Mouse (Mus musculus) hindbrain, embryonic 12.5 days (tissue): ENCODE measurements at regions not wholly inside any gene's neighbourhood (a gene's known extent, or its start where the extent isn't known, plus 50 kb on each side); places are given as distances from the start of the nearest gene placed in this dataset.

ENCODE experiments used
- ATAC-seq: fragments of 200-750 bp; cut with Nextera tagmentation; 2 replicates; pipeline ENCODE4 v1.8.0; 2017; ENCODE audit warnings: moderate TSS enrichment; ENCODE audit not compliant: low FRiP score
- H3K27ac ChIP-seq: fragments of 300-500 bp; sonication (generic); 2 replicates; pipeline ENCODE4 v1.5.1; 2016; ENCODE audit warnings: mild to moderate bottlenecking
- H3K27me3 ChIP-seq: fragments of 300-500 bp; sonication (generic); 2 replicates; pipeline ENCODE4 v1.6.1; 2016; ENCODE audit warnings: mild to moderate bottlenecking
- H3K36me3 ChIP-seq: fragments of 300-500 bp; sonication (generic); 2 replicates; pipeline ENCODE4 v1.6.1; 2016; ENCODE audit warnings: mild to moderate bottlenecking
- H3K4me1 ChIP-seq: fragments of 300-500 bp; sonication (generic); 2 replicates; pipeline ENCODE4 v1.6.1; 2016
- H3K4me2 ChIP-seq: fragments of 300-500 bp; sonication (generic); replicated peaks from 2 replicates; pipeline ENCODE4 v1.6.1; 2016; ENCODE audit warnings: mild to moderate bottlenecking
- H3K4me3 ChIP-seq: fragments of 300-500 bp; sonication (generic); 2 replicates; pipeline ENCODE4 v1.5.1; 2016; ENCODE audit warnings: mild to moderate bottlenecking
- H3K9ac ChIP-seq: fragments of 300-500 bp; sonication (generic); 2 replicates; pipeline ENCODE4 v1.6.1; 2016; ENCODE audit warnings: mild to moderate bottlenecking, moderate library complexity
- H3K9me3 ChIP-seq: fragments of 300-500 bp; sonication (generic); replicated peaks from 2 replicates; pipeline ENCODE4 v1.6.1; 2016; ENCODE audit warnings: mild to moderate bottlenecking
- WGBS: fragments of 180-500 bp; shearing (Covaris S2); methylation state at CpG from one replicate; pipeline ENCODE4 v1.1.7; 2016; 5-methylcytosine and 5-hydroxymethylcytosine counted together

DNA sequence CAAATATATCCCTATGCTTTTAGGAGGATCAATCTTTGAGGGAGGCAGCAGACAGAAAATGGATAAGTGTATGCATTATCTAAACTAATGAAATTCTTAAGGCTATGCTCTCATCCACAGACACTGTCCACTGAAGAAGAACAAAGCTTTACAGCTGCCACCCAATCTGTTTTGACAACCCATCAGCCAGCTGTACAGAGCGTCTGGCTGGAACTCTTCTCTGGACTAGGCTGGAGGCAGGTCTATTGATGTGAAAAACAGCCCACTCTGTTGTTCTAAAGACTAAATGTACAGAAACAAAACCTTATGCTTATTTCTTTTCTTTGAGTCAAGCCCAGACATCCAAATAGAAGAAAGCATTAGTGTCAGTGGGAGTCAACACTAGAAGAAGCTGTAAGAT is 58.7 kb upstream of the Col1a2 start:
- H3K36me3 ChIP-seq = no peaks in the 10 kb centered on the region
- H3K4me3 ChIP-seq = no peak overlapping the region
- H3K4me1 ChIP-seq = no peaks in the 10 kb centered on the region
- H3K9ac ChIP-seq = no peak overlapping the region
- no peak for ATAC-seq
- no peaks in the 10 kb centered on the region for H3K9me3 ChIP-seq
- H3K27me3 ChIP-seq = no peaks in the 10 kb centered on the region
- H3K4me2 ChIP-seq = no peak overlapping the region
- WGBS = 26% methylated on average over 1 of the region's 1 CpGs
- no peak overlapping the region for H3K27ac ChIP-seq

DNA sequence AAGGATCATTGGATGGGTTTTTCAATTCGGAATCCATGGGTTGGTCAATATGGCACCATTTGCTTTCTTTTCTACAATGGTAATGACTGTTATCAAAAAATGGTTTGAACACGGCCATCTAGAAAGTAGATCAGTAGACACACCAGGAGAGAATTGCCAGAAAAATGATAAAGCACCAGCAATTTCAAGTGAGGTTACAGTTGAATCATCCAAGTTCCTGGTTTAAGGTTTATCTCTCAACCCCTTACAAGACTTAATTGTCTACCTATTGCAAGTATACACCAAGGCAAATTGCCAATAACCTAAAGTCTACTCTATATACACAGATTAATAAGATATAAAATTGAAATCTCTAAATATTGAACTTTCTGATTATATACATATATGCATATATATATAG is 53.4 kb upstream of the Col1a2 start:
- peaks cover 6% of the 10 kb centered on the region for H3K4me1 ChIP-seq
- 82% methylated on average over 2 of the region's 2 CpGs for WGBS
- H3K4me3 ChIP-seq = no peak overlapping the region
- no peak for ATAC-seq
- no peak overlapping the region for H3K9ac ChIP-seq
- H3K9me3 ChIP-seq = no peaks in the 10 kb centered on the region
- no peak overlapping the region for H3K27ac ChIP-seq
- no peak overlapping the region for H3K4me2 ChIP-seq
- no peaks in the 10 kb centered on the region for H3K27me3 ChIP-seq
- no peaks in the 10 kb centered on the region for H3K36me3 ChIP-seq
